Mouse (Mus musculus): ENCODE data around the gene Gm10719.
"Not testable (repeated sequence)": the region's sequence is repeated elsewhere in the genome, so short reads cannot be mapped to it uniquely, and the experiment has no call there.

The Gm10719 gene

DNA sequence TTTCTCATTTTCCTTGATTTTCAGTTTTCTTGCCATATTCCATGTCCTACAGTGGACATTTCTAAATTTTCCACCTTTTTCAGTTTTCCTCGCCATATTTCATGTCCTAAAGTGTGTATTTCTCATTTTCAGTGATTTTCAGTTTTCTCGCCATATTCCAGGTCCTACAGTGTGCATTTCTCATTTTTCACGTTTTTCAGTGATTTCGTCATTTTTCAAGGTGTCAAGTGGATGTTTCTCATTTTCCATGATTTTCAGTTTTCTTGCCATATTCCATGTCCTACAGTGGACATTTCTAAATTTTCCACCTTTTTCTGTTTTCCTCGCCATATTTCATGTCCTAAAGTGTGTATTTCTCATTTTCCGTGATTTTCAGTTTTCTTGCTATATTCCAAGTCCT, 8.4 kb downstream of the Gm10719 start:
- peak; percentile 40 for DNase-seq

DNA sequence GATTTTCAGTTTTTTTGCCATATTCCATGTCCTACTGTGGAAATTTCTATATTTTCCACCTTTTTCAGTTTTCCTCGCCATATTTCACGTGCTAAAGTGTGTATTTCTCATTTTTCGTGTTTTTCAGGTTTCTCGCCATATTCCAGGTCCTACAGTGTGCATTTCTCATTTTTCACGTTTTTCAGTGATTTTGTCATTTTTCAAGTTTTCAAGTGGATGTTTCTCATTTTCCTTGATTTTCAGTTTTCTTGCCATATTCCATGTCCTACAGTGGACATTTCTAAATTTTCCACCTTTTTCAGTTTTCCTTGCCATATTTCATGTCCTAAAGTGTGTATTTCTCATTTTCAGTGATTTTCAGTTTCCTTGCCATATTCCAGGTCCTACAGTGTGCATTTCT, 8.9 kb downstream of the Gm10719 start:
- not testable (repeated sequence) for DNase-seq

DNA sequence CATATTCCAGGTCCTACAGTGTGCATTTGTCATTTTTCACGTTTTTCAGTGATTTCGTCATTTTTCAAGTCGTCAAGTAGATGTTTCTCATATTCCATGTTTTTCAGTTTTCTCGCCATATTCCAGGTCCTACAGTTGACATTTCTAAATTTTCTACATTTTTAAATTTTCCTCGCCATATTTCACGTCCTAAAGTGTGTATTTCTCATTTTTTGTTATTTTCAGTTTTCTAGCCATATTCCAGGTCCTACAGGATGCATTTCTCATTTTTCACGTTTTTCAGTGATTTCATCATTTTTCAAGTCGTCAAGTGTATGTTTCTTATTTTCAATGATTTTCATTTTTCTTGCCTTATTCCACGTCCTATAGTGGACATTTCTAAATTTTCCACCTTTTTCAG, 9.5 kb downstream of the Gm10719 start:
- not testable (repeated sequence) for DNase-seq

DNA sequence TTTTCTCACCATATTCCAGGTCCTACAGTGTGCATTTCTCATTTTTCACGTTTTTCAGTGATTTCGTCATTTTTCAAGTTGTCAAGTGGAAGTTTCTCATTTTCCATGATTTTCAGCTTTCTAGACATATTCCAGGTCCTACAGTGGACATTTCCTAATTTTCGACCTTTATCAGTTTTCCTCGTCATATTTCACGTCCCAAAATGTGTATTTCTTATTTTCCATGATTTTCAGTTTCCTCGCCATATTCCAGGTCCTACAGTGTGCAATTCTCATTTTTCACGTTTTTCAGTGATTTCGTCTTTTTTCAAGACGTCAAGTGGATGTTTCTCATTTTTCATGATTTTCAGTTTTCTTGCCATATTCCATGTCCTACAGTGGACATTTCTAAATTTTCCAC, 10.0 kb downstream of the Gm10719 start:
- not testable (repeated sequence) for DNase-seq

DNA sequence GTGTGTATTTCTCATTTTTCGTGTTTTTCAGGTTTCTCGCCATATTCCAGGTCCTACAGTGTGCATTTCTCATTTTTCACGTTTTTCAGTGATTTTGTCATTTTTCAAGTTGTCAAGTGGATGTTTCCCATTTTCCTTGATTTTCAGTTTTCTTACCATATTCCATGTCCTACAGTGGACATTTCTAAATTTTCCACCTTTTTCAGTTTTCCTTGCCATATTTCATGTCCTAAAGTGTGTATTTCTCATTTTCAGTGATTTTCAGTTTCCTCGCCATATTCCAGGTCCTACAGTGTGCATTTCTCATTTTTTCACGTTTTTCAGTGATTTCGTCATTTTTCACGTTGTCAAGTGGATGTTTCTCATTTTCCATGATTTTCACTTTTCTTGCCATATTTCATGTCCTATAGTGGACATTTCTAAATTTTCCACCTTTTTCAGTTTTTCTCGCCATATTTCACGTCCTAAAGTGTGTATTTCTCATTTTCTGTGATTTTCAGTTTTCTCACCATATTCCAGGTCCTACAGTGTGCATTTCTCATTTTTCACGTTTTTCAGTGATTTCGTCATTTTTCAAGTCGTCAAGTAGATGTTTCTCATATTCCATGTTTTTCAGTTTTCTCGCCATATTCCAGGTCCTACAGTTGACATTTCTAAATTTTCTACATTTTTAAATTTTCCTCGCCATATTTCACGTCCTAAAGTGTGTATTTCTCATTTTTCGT, 12.2 kb downstream of the Gm10719 start:
- DNase-seq, result peak; percentile 7

DNA sequence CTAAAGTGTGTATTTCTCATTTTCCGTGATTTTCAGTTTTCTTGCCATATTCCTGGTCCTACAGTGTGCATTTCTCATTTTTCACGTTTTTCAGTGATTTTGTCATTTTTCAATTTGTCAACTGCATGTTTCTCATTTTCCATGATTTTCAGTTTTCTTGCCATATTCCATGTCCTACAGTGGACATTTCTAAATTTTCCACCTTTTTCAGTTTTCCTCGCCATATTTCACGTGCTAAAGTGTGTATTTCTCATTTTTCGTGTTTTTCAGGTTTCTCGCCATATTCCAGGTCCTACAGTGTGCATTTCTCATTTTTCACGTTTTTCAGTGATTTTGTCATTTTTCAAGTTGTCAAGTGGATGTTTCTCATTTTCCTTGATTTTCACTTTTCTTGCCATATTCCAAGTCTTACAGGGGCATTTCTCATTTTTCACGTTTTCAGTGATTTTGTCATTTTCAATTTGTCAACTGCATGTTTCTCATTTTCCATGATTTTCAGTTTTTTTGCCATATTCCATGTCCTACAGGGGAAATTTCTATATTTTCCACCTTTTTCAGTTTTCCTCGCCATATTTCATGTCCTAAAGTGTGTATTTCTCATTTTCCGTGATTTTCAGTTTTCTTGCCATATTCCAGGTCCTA, 13.6 kb downstream of the Gm10719 start:
- DNase-seq, result not testable (repeated sequence)

DNA sequence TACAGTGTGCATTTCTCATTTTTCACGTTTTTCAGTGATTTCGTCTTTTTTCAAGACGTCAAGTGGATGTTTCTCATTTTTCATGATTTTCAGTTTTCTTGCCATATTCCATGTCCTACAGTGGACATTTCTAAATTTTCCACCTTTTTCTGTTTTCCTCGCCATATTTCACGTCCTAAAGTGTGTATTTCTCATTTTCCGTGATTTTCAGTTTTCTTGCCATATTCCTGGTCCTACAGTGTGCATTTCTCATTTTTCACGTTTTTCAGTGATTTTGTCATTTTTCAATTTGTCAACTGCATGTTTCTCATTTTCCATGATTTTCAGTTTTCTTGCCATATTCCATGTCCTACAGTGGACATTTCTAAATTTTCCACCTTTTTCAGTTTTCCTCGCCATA, 17.1 kb downstream of the Gm10719 start, which contains the start of gene Gm17535:
Gene Gm17535, plus strand, starts transcription at position 301 of the 400 bp plus-strand sequence.
- not testable (repeated sequence) for DNase-seq

DNA sequence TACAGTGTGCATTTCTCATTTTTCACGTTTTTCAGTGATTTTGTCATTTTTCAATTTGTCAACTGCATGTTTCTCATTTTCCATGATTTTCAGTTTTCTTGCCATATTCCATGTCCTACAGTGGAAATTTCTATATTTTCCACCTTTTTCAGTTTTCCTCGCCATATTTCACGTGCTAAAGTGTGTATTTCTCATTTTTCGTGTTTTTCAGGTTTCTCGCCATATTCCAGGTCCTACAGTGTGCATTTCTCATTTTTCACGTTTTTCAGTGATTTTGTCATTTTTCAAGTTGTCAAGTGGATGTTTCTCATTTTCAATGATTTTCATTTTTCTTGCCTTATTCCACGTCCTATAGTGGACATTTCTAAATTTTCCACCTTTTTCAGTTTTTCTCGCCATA, 19.4 kb downstream of the Gm10719 start, which contains the start of gene Gm10715:
Gene Gm10715, plus strand, starts transcription at position 301 of the 400 bp plus-strand sequence.
- DNase-seq, result not testable (repeated sequence)

DNA sequence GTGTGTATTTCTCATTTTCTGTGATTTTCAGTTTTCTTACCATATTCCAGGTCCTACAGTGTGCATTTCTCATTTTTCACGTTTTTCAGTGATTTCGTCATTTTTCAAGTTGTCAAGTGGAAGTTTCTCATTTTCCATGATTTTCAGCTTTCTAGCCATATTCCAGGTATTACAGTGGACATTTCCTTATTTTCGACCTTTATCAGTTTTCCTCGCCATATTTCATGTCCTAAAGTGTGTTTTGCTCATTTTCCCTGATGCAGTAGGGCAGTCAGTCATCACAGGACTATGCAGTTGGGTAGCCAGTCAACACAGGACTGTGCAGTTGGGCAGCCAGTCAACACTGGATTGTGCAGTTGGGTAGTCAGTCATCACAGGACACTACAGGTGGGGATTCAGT, 21.0 kb downstream of the Gm10719 start:
- DNase-seq, result not testable (repeated sequence)
